Mouse (Mus musculus) macrophage (primary cell): Measurements from ENCODE around the gene Ryk. TPM values are rescaled to one million over a fixed set of nuclear protein-coding genes. Genes with fewer than 3 reads are reported as not detected.

ENCODE experiments used
- H3K27ac ChIP-seq: fragments of 350-480 bp; formaldehyde crosslinking; 2 replicates; pipeline ENCODE4 v1.9.0; 2021
- H3K36me3 ChIP-seq: fragments of 350-480 bp; formaldehyde crosslinking; 2 replicates; pipeline ENCODE4 v1.9.0; 2021; ENCODE audit errors: inconsistent target
- H3K4me3 ChIP-seq: fragments of 350-480 bp; formaldehyde crosslinking; 2 replicates; pipeline ENCODE4 v1.9.0; 2021; ENCODE audit errors: inconsistent target
- H3K79me2 ChIP-seq: fragments of 350-480 bp; formaldehyde crosslinking; 2 replicates; pipeline ENCODE4 v1.9.0; 2021; ENCODE audit errors: inconsistent target
- WGBS: methylation state at CpG from one replicate; pipeline ENCODE4 v1.1.7; 2026; ENCODE audit warnings: inconsistent platforms; ENCODE audit not compliant: missing documents; 5-methylcytosine and 5-hydroxymethylcytosine counted together
- polyA plus RNA-seq: library from polyadenylated mRNA; stranded (reverse); fragments of 250-400 nt; gene quantifications from 3 replicates; pipeline ENCODE4 v1.2.4, GENCODE M21; 2018; ENCODE audit warnings: inconsistent platforms

The Ryk gene
- polyA plus RNA-seq, 1 experiment from 2014 or later: 0.89 TPM

GRCm38 (mm10) chr9:102865946-102866737, 31.4 kb downstream of the Ryk start:
- H3K79me2 ChIP-seq: no peaks in the 10 kb centered on the region
- H3K27ac ChIP-seq: no peak overlapping the region
- H3K36me3 ChIP-seq: no peaks in the 10 kb centered on the region
- no peak overlapping the region for H3K4me3 ChIP-seq
- WGBS: 50% methylated on average over 12 of the region's 12 CpGs

GRCm38 (mm10) chr9:102866893-102867292, 32.2 kb downstream of the Ryk start:
- H3K79me2 ChIP-seq: no peaks in the 10 kb centered on the region
- WGBS: 26% methylated on average over 4 of the region's 4 CpGs
- H3K27ac ChIP-seq: no peak overlapping the region
- H3K36me3 ChIP-seq: no peaks in the 10 kb centered on the region
- H3K4me3 ChIP-seq: no peak overlapping the region

DNA sequence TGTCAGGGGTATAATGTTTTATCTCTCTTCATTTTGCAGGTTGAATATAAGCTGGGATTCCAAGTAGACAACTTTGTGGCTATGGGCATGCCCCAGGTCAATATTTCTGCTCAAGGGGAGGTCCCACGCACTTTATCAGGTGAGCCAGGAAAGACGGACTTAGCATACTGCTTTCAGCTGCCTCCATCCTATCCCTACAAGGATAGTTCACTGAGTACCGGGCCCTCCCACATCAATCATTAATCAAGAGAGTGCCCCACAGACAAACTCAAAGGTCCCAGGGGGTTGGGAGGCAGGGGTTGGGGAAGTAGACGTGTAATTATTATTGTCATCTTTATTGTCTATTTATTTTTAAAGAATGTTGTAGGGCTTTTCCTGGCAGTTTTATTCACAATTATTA, 32.8 kb downstream of the Ryk start:
- 93% methylated on average over 4 of the region's 4 CpGs for WGBS
- Histone ChIP-seq H3K4me3 (no peak overlapping the region), H3K27ac (no peak overlapping the region), H3K36me3 (no peaks in the 10 kb centered on the region), H3K79me2 (no peaks in the 10 kb centered on the region)

- 90% methylated on average over 7 of the region's 7 CpGs for WGBS
- Histone ChIP-seq H3K36me3 (no peaks in the 10 kb centered on the region), H3K4me3 (no peak overlapping the region), H3K27ac (no peak overlapping the region), H3K79me2 (no peaks in the 10 kb centered on the region)
Measured at GRCm38 (mm10) chr9:102868451-102868850, 33.7 kb downstream of the Ryk start.

DNA sequence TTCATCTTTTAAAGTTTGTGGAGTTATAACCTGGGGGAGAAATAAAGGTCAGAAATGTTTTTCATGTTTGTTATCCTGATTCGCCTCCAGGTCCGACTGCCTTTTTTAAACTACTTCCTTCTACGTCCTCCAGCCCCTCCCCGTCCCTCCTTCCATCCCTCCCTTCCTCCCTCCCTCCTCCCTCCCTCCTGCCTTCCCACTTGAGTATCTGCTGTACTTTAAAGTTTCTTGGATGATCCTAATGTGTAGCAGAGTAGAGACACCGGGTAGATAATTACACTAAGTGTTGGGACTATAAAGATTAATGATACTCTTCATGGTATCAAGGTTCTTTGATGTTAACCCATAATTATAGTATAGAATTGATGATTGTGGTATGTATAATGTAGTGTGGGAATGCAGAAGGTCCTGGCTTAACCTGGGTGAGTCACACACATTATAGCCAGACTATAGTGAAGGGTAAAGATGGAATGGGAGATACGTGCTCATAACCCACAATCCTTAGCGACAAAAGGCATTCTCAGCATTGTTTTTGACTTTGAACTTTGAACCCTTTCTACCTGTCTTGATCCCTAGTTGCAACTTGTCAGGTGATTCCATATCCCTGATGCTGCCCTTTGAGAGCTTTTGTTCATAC, 41.5 kb downstream of the Ryk start:
- WGBS: 80% methylated on average over 7 of the region's 7 CpGs
- H3K27ac ChIP-seq: no peak overlapping the region
- no peaks in the 10 kb centered on the region for H3K79me2 ChIP-seq
- H3K4me3 ChIP-seq: no peak overlapping the region
- no peaks in the 10 kb centered on the region for H3K36me3 ChIP-seq

- Histone ChIP-seq H3K36me3 (no peaks in the 10 kb centered on the region), H3K27ac (no peak overlapping the region), H3K79me2 (no peaks in the 10 kb centered on the region), H3K4me3 (no peak overlapping the region)
- 97% methylated on average over 9 of the region's 9 CpGs for WGBS
Measured at GRCm38 (mm10) chr9:102877916-102878315, 43.2 kb downstream of the Ryk start.

GRCm38 (mm10) chr9:102879545-102879944, 44.8 kb downstream of the Ryk start:
- no peaks in the 10 kb centered on the region for H3K36me3 ChIP-seq
- H3K79me2 ChIP-seq: no peaks in the 10 kb centered on the region
- 25% methylated on average over 8 of the region's 8 CpGs for WGBS
- H3K27ac ChIP-seq: no peak overlapping the region
- no peak overlapping the region for H3K4me3 ChIP-seq

DNA sequence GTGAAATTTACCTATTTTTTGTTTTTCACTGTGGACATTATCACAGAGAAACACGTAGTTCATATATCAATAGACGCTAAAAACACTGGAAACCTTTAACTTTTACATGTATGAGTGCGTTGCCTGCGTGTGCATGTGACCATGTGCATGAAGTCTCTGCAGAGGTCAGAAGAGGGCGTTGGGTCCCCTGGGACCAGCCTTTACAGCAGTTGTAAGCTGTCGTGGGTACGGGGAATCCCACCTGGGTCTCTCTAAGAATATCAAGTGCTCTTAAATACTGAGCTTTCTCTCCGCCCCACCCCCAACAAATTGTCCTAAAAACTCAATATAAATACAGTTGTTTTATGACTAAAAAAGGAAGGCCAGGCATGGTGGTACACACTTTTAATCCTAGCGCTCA, 50.0 kb downstream of the Ryk start:
- 89% methylated on average over 9 of the region's 9 CpGs for WGBS
- no peaks in the 10 kb centered on the region for H3K36me3 ChIP-seq
- H3K4me3 ChIP-seq: no peak overlapping the region
- no peaks in the 10 kb centered on the region for H3K79me2 ChIP-seq
- H3K27ac ChIP-seq: no peak overlapping the region

DNA sequence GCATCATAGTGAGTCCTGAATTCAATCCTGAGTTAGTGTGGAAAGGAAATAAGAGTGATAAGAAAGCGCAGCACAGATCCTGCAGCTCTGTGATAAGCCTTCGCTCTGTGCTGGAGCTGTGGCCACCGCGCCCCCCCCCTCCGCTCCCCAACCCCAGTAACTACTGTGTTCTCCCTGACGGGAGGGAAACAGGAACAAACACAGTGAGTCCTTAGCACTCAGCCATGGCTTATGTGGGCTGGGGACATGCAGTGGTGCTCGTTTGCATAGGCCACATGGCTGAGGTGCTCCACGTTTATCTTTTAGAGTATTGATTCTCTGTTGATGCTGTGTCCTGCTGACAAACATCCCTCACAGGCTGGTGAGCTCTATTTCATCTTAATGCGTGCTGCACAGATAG, 55.4 kb downstream of the Ryk start:
- Histone ChIP-seq H3K79me2 (no peaks in the 10 kb centered on the region), H3K36me3 (no peaks in the 10 kb centered on the region), H3K27ac (no peak overlapping the region), H3K4me3 (no peak overlapping the region)
- WGBS: 15% methylated on average over 9 of the region's 9 CpGs

GRCm38 (mm10) chr9:102892480-102893355, 58.0 kb downstream of the Ryk start:
- no peak overlapping the region for H3K27ac ChIP-seq
- 93% methylated on average over 5 of the region's 7 CpGs for WGBS
- no peak overlapping the region for H3K4me3 ChIP-seq
- no peaks in the 10 kb centered on the region for H3K36me3 ChIP-seq
- no peaks in the 10 kb centered on the region for H3K79me2 ChIP-seq

DNA sequence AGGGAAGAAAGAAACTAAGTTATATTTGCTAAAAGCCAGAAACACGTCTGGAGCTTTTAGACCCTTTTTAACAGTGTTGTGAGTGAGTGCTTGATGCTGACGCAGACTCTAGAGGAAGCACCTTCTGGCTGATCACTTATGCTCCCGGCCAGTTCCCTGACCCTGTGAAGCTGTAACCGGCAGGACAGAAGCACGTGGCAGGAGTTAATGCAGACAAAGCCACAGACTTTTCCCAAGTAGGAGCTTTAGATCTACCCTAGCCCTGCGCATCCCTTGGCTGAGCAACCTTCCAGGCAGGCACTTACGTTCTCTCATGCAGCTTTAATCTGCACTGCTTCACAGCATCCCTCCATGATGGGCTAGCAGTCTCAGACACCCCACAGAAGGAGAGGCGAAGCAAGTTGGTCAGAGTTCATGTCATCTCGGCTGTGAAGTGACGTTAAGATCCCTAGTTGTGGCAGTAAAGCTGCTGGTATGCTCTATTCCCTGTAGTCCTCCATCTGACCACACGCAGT, 58.7 kb downstream of the Ryk start:
- 90% methylated on average over 11 of the region's 11 CpGs for WGBS

DNA sequence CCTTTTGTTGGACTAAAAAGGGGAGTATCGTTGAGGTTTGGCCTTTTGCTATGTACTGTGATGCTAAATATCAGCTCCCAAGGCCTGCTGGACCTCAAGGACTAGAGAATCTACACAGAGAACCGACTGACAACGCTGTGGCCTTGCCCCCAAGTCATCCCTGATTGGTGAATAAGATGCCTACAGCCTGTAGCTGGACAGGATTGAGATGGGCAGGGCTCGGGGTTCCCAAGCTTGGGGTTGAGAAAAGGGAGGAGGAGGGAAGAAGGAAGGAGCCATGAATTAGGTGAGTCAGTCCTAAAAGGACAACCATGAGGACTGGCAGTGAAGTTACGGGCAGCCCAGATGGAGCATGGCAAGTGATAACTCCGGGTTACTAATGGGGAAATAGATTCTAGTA, 65.2 kb downstream of the Ryk start:
- no peaks in the 10 kb centered on the region for H3K36me3 ChIP-seq
- H3K4me3 ChIP-seq: no peak overlapping the region
- no peak overlapping the region for H3K27ac ChIP-seq
- no peaks in the 10 kb centered on the region for H3K79me2 ChIP-seq
- WGBS: 88% methylated on average over 6 of the region's 6 CpGs

More for the DNA sequence above, 58.7 kb downstream of the Ryk start:
- Histone ChIP-seq H3K79me2 (no peaks in the 10 kb centered on the region), H3K4me3 (no peak overlapping the region), H3K36me3 (no peaks in the 10 kb centered on the region), H3K27ac (no peak overlapping the region)

GRCm38 (mm10) chr9:102902308-102902707, 67.6 kb downstream of the Ryk start:
- Histone ChIP-seq H3K36me3 (no peaks in the 10 kb centered on the region), H3K79me2 (no peaks in the 10 kb centered on the region), H3K27ac (no peak overlapping the region), H3K4me3 (no peak overlapping the region)
- WGBS: 96% methylated on average over 7 of the region's 7 CpGs

- 94% methylated on average over 6 of the region's 6 CpGs for WGBS
Measured at GRCm38 (mm10) chr9:102904952-102905351, 70.2 kb downstream of the Ryk start.

More at GRCm38 (mm10) chr9:102904952-102905351, 70.2 kb downstream of the Ryk start:
- no peaks in the 10 kb centered on the region for H3K36me3 ChIP-seq
- H3K4me3 ChIP-seq: no peak overlapping the region
- no peak overlapping the region for H3K27ac ChIP-seq
- H3K79me2 ChIP-seq: no peaks in the 10 kb centered on the region
